Mouse (Mus musculus) splenic B cell, adult 2 months (primary cell): ENCODE measurements around the gene Vmn1r168.
"Not testable (repeated sequence)": the region's sequence is repeated elsewhere in the genome, so short reads cannot be mapped to it uniquely, and the experiment has no call there.

Experiments used
- DNase-seq: peaks from one replicate; pipeline ENCODE4 v3.0.0-alpha.2; 2011; ENCODE audit warnings: low read depth, low spot score
- H3K27me3 ChIP-seq: 2 replicates; pipeline ENCODE4 v1.6.1; 2012; ENCODE audit warnings: mild to moderate bottlenecking, low read length, moderate library complexity, mixed read lengths; ENCODE audit not compliant: control insufficient read depth, poor library complexity, insufficient read depth, severe bottlenecking
- H3K36me3 ChIP-seq: 2 replicates; pipeline ENCODE4 v1.6.1; 2012; ENCODE audit warnings: mild to moderate bottlenecking, low read length, moderate library complexity, mixed read lengths; ENCODE audit not compliant: control insufficient read depth, poor library complexity, insufficient read depth, severe bottlenecking

The Vmn1r168 gene

DNA sequence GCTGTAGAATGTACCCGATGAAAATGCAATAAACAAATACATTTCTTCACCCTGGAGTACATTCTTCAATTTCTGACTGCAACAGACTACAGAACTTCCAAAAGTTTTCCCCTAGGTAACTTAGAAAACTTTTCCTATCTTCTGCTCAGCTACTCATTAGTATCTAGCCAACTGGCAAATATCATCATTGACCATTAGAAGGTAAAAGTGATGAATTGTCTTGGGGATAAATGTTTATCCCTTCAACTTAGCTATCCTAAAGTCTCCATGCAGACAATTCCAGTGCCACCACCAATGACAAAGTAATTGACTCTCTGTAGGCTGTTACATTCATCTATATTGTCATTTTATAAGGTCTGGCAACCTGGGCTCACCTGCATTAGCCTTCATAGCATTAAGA, at the start of gene Vmn1r168:
Gene Vmn1r168, plus strand, starts transcription at position 301 of the 400 bp plus-strand sequence.
- H3K27me3 ChIP-seq, H3K36me3 ChIP-seq, DNase-seq: not testable (repeated sequence)

- not testable (repeated sequence) for H3K27me3 ChIP-seq, DNase-seq, H3K36me3 ChIP-seq
Observed at GRCm38 (mm10) chr7:23507106-23507505, 32.4 kb upstream of the Vmn1r168 start, which contains the start of gene Vmn1r167. Vmn1r167 (minus strand) TSS chr7:23507206.

GRCm38 (mm10) chr7:23575226-23575625, 35.7 kb downstream of the Vmn1r168 start, which contains the start of gene Vmn1r169:
Vmn1r169 (plus strand) TSS chr7:23575526.
- not testable (repeated sequence) for H3K27me3 ChIP-seq, DNase-seq

More at GRCm38 (mm10) chr7:23575226-23575625, 35.7 kb downstream of the Vmn1r168 start, which contains the start of gene Vmn1r169:
- H3K36me3 ChIP-seq: not testable (repeated sequence)
